In genomic region chr2:14917585-14918247, GRCm38 (mm10) we compare ENCODE assay signal across 14 mouse cellular contexts.
DNase-seq lines count a peak whose midpoint lies in the region; ATAC-seq lines count a peak whose summit lies in the region.
"Had no signal": no experiment of that assay in that cellular context is flagged by ENCODE, and none has a peak within 500 bp of the region (broad histone marks: within the 10 kb centered on the region; RNA-seq: fewer than 3 reads in every experiment).

No protein-coding gene starts in this region.

- peak overlapping the region; percentile 12; the same call in 1 of the 2 replicates for H3K4me2 ChIP-seq in heart, embryonic 14.5 days (ENCODE audit: low read length)
- H3K4me2 ChIP-seq: intestine, embryonic 15.5 days; limb, embryonic 15.5 days; neural tube, embryonic 12.5 days had no signal

- peak overlapping the region in 1 of 2 experiments; percentile 48; a peak in 2 of 4 replicates for H3K27ac ChIP-seq in heart, embryonic 14.5 days (replicated peaks in 1 of 2; ENCODE audit: control insufficient read depth in 1 of 2, insufficient read depth in 1 of 2, low read depth in 2 of 2, low read length in 2 of 2)
- H3K27ac ChIP-seq: intestine, embryonic 15.5 days; limb, embryonic 15.5 days; neural tube, embryonic 12.5 days had no signal

- DNase-seq in brain, adult 2 months (ENCODE audit: low read depth, low spot score), result peak; percentile 51
- peak; percentile 16 for DNase-seq in embryo, embryonic 11 days
- peak; percentile 6 for DNase-seq in mesoderm, embryonic 11.5 days (ENCODE audit: low read depth, low spot score)
- DNase-seq in spleen, adult 12 weeks (ENCODE audit: low spot score), result no peak
- no peak for DNase-seq in left cerebral cortex, postnatal 14 days (ENCODE audit: low spot score in 2 of 2)
- no peak for DNase-seq in layer of hippocampus, postnatal 36 days
- no peak for DNase-seq in right cerebral cortex, postnatal 14 days
- DNase-seq: layer of hippocampus, adult 9-11 months; lung, postnatal 4 days; thymus, postnatal 36 days had no signal

- H3K4me1 ChIP-seq in heart, embryonic 14.5 days (ENCODE audit: control insufficient read depth in 2 of 2, insufficient read depth in 2 of 2, low read length in 2 of 2), result peaks cover 9 to 21% of the 10 kb centered on the region in 2 experiments
- H3K4me1 ChIP-seq: intestine, embryonic 15.5 days; limb, embryonic 15.5 days; neural tube, embryonic 12.5 days had no signal

- H3K36me3 ChIP-seq in heart, embryonic 14.5 days (ENCODE audit: control insufficient read depth, insufficient read depth, low read length), result no peaks in the 10 kb centered on the region
- H3K36me3 ChIP-seq: intestine, embryonic 15.5 days; limb, embryonic 15.5 days; neural tube, embryonic 12.5 days had no signal

- H3K9me3 ChIP-seq in heart, embryonic 14.5 days (ENCODE audit: control insufficient read depth, low read length), result no peaks in the 10 kb centered on the region
- H3K9me3 ChIP-seq: intestine, embryonic 15.5 days; limb, embryonic 15.5 days; neural tube, embryonic 12.5 days had no signal

- WGBS in heart, embryonic 14.5 days, result 24% methylated on average over 3 of the region's 3 CpGs

- no peak overlapping the region for H3K4me3 ChIP-seq in heart, embryonic 14.5 days (ENCODE audit: control insufficient read depth in 1 of 2, insufficient read depth in 1 of 2, low read depth in 1 of 2, low read length in 2 of 2)
- H3K4me3 ChIP-seq: intestine, embryonic 15.5 days; limb, embryonic 15.5 days; neural tube, embryonic 12.5 days had no signal

- no peaks in the 10 kb centered on the region for H3K27me3 ChIP-seq in heart, embryonic 14.5 days (ENCODE audit: control insufficient read depth, insufficient read depth, low read length)
- H3K27me3 ChIP-seq: intestine, embryonic 15.5 days; limb, embryonic 15.5 days; neural tube, embryonic 12.5 days had no signal

- ATAC-seq in heart, embryonic 14.5 days (ENCODE audit: insufficient number of reproducible peaks, insufficient read depth, low FRiP score, low read depth), result peak; percentile 81
- ATAC-seq: intestine, embryonic 15.5 days had no signal

- no peak overlapping the region for H3K9ac ChIP-seq in heart, embryonic 14.5 days (ENCODE audit: low read length)
- H3K9ac ChIP-seq: intestine, embryonic 15.5 days; limb, embryonic 15.5 days; neural tube, embryonic 12.5 days had no signal

- intact Hi-C loops in left cerebral cortex, postnatal 14 days (cut with DNase I), result no loop called here

Comparison
In these comparisons a context has a peak if more than half of its experiments do, and no peak if none do; other contexts are left out.
1. DNase-seq: peak in brain, adult 2 months (single experiment), embryo, embryonic 11 days (single experiment) and mesoderm, embryonic 11.5 days (single experiment); none in spleen, adult 12 weeks (single experiment), left cerebral cortex, postnatal 14 days (0 of 2), layer of hippocampus, postnatal 36 days (0 of 2) and right cerebral cortex, postnatal 14 days (single experiment).